In the genomic region with DNA sequence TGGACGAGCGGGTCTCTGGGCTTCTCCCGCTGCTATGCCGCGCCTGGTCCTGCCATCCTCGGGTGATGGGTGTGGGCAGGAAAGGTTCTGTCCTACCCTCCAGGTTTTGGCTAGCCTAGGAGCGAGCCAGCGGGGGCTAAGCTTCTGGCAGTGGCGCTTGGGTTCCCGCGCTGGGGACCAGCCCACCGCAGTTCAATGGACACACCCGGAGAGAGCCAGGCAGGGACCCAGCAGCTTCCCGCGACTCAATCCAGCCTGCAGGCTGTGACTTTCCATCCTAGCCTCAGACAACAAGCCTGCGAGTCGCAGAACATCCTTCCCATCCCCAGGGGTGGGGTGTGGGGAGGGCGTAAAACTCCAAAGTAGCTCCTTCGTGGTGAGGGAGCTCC, we compare ENCODE assay signal across 7 mouse cellular contexts. TPM values are rescaled to one million over a fixed set of nuclear protein-coding genes. Genes with fewer than 3 reads are reported as not detected.
DNase-seq lines count a peak whose midpoint lies in the region; ATAC-seq and TF ChIP-seq lines count a peak whose summit lies in the region.

No protein-coding gene starts in this region.

- ATAC-seq in hindbrain, embryonic 14.5 days (ENCODE audit: low FRiP score): peak; percentile 25; the same call in 1 of the 2 replicates
- ATAC-seq in limb, embryonic 14.5 days (ENCODE audit: low FRiP score, low read depth): no peak; the same call in 1 of the 2 replicates
- peak; percentile 22 for ATAC-seq in midbrain, embryonic 14.5 days (ENCODE audit: low FRiP score, low TSS enrichment)
- ATAC-seq in stomach, embryonic 14.5 days (ENCODE audit: insufficient number of reproducible peaks, insufficient read depth, low FRiP score, low read depth): no peak; the same call in 1 of the 2 replicates

- no peak for TF ChIP-seq POLR2A in testis, adult 2 months (IDR thresholded peaks at IDR 0.05; ENCODE audit: control insufficient read depth, low read depth, low read length)
- TF ChIP-seq POLR2A in embryonic fibroblast, embryonic 13.5 days (IDR thresholded peaks at IDR 0.05; ENCODE audit: low read depth, low read length): no peak
- TF ChIP-seq POLR2A in limb, embryonic 14.5 days (IDR thresholded peaks at IDR 0.05; ENCODE audit: borderline replicate concordance, extremely low read depth, insufficient read depth, insufficient read length): no peak

- H3K36me3 ChIP-seq in testis, adult 2 months (ENCODE audit: control insufficient read depth, insufficient read depth, low read length): no peaks in the 10 kb centered on the region
- no peaks in the 10 kb centered on the region for H3K36me3 ChIP-seq in hindbrain, embryonic 14.5 days (replicated peaks; ENCODE audit: control insufficient read depth, insufficient read depth)
- H3K36me3 ChIP-seq in limb, embryonic 14.5 days (ENCODE audit: control insufficient read depth, insufficient read depth, low read length): no peaks in the 10 kb centered on the region
- H3K36me3 ChIP-seq in midbrain, embryonic 14.5 days (ENCODE audit: control insufficient read depth, insufficient read depth, low read length): no peaks in the 10 kb centered on the region
- H3K36me3 ChIP-seq in stomach, embryonic 14.5 days (ENCODE audit: control insufficient read depth, insufficient read depth, low read length): no peaks in the 10 kb centered on the region

- H3K9ac ChIP-seq in hindbrain, embryonic 14.5 days: peak overlapping the region; percentile 74
- H3K9ac ChIP-seq in limb, embryonic 14.5 days (ENCODE audit: low read depth, low read length, severe bottlenecking): peak overlapping the region; percentile 67
- peak overlapping the region; percentile 62 for H3K9ac ChIP-seq in midbrain, embryonic 14.5 days (replicated peaks; ENCODE audit: low read length)
- H3K9ac ChIP-seq in stomach, embryonic 14.5 days (replicated peaks; ENCODE audit: low read depth, low read length): peak overlapping the region; percentile 43

- H3K4me3 ChIP-seq in testis, adult 2 months (ENCODE audit: control insufficient read depth, low read depth, low read length): peak overlapping the region; percentile 40
- H3K4me3 ChIP-seq in embryonic fibroblast, embryonic 13.5 days (ENCODE audit: insufficient read depth, low read length): peak overlapping the region; percentile 56
- H3K4me3 ChIP-seq in hindbrain, embryonic 14.5 days (replicated peaks; ENCODE audit: low read length): peak overlapping the region; percentile 72
- peak overlapping the region; percentile 70 for H3K4me3 ChIP-seq in limb, embryonic 14.5 days (replicated peaks; ENCODE audit: low read length)
- peak overlapping the region; percentile 74 for H3K4me3 ChIP-seq in midbrain, embryonic 14.5 days (replicated peaks; ENCODE audit: low read depth, low read length)
- peak overlapping the region; percentile 49 for H3K4me3 ChIP-seq in stomach, embryonic 14.5 days (ENCODE audit: low read depth, low read length)

- 1% methylated on average over 19 of the region's 19 CpGs for WGBS in hindbrain, embryonic 14.5 days
- WGBS in limb, embryonic 14.5 days: under 1% methylated on average over 19 of the region's 19 CpGs
- under 1% methylated on average over 19 of the region's 19 CpGs for WGBS in midbrain, embryonic 14.5 days
- 2% methylated on average over 19 of the region's 19 CpGs for WGBS in stomach, embryonic 14.5 days

- peaks cover 16% of the 10 kb centered on the region for H3K4me1 ChIP-seq in testis, adult 2 months (ENCODE audit: control insufficient read depth, insufficient read depth, low read length)
- no peaks in the 10 kb centered on the region; the same call in 1 of the 2 replicates for H3K4me1 ChIP-seq in embryonic fibroblast, embryonic 13.5 days (ENCODE audit: control insufficient read depth, insufficient read depth, low read length)
- H3K4me1 ChIP-seq in hindbrain, embryonic 14.5 days (replicated peaks; ENCODE audit: control insufficient read depth, insufficient read depth, low read length): peaks cover 9% of the 10 kb centered on the region; the same call in 1 of the 2 replicates
- 0 out of 2 replicates have a peak, but pooled peaks cover 6% of the 10 kb centered on the region for H3K4me1 ChIP-seq in limb, embryonic 14.5 days (ENCODE audit: control insufficient read depth, insufficient read depth, low read length)
- peaks cover 10% of the 10 kb centered on the region for H3K4me1 ChIP-seq in midbrain, embryonic 14.5 days (ENCODE audit: control insufficient read depth, insufficient read depth, low read length)
- H3K4me1 ChIP-seq in stomach, embryonic 14.5 days (ENCODE audit: control insufficient read depth, insufficient read depth, low read length): no peaks in the 10 kb centered on the region

- no peak for TF ChIP-seq CTCF in testis, adult 2 months (IDR thresholded peaks at IDR 0.05; ENCODE audit: control insufficient read depth, insufficient read depth, insufficient replicate concordance, low read depth, low read length)
- TF ChIP-seq CTCF in embryonic fibroblast, embryonic 13.5 days (IDR thresholded peaks at IDR 0.05; ENCODE audit: borderline replicate concordance, insufficient read depth, low read length): no peak

- no peaks in the 10 kb centered on the region for H3K9me3 ChIP-seq in hindbrain, embryonic 14.5 days (ENCODE audit: control insufficient read depth, low read length)
- H3K9me3 ChIP-seq in limb, embryonic 14.5 days (ENCODE audit: control insufficient read depth, low read length): no peaks in the 10 kb centered on the region
- H3K9me3 ChIP-seq in midbrain, embryonic 14.5 days (ENCODE audit: control insufficient read depth, low read length): no peaks in the 10 kb centered on the region
- no peaks in the 10 kb centered on the region for H3K9me3 ChIP-seq in stomach, embryonic 14.5 days (ENCODE audit: control insufficient read depth, low read depth, low read length)

- no peak overlapping the region for H3K27ac ChIP-seq in testis, adult 2 months (ENCODE audit: control insufficient read depth, insufficient read depth, low read depth, low read length)
- H3K27ac ChIP-seq in embryonic fibroblast, embryonic 13.5 days (ENCODE audit: insufficient read depth, low read length): no peak overlapping the region
- no peak overlapping the region for H3K27ac ChIP-seq in hindbrain, embryonic 14.5 days
- H3K27ac ChIP-seq in limb, embryonic 14.5 days (replicated peaks; ENCODE audit: low read depth, low read length): no peak overlapping the region
- no peak overlapping the region for H3K27ac ChIP-seq in midbrain, embryonic 14.5 days (replicated peaks; ENCODE audit: low read depth, low read length)
- no peak overlapping the region for H3K27ac ChIP-seq in stomach, embryonic 14.5 days (ENCODE audit: low read length)

- DNase-seq in testis, postnatal 14 days (ENCODE audit: low spot score): no peak
- DNase-seq in hindbrain, embryonic 14.5 days (ENCODE audit: low spot score): no peak
- no peak for DNase-seq in limb, embryonic 14.5 days (ENCODE audit: low spot score)
- peak; percentile 42 for DNase-seq in midbrain, embryonic 14.5 days

- H3K4me2 ChIP-seq in hindbrain, embryonic 14.5 days (replicated peaks): peak overlapping the region; percentile 98
- H3K4me2 ChIP-seq in limb, embryonic 14.5 days (replicated peaks; ENCODE audit: low read depth, low read length, severe bottlenecking): peak overlapping the region; percentile 94
- H3K4me2 ChIP-seq in midbrain, embryonic 14.5 days (ENCODE audit: low read length): peak overlapping the region; percentile 98
- peak overlapping the region; percentile 90 for H3K4me2 ChIP-seq in stomach, embryonic 14.5 days (replicated peaks; ENCODE audit: low read depth, low read length)

- H3K27me3 ChIP-seq in testis, adult 2 months (ENCODE audit: control insufficient read depth, insufficient read depth, low read length): no peaks in the 10 kb centered on the region
- peaks cover 5% of the 10 kb centered on the region; the same call in 1 of the 2 replicates for H3K27me3 ChIP-seq in hindbrain, embryonic 14.5 days (ENCODE audit: control insufficient read depth, insufficient read depth, low read length)
- H3K27me3 ChIP-seq in limb, embryonic 14.5 days (ENCODE audit: control insufficient read depth, insufficient read depth, low read length): no peaks in the 10 kb centered on the region
- H3K27me3 ChIP-seq in midbrain, embryonic 14.5 days (ENCODE audit: control insufficient read depth, insufficient read depth, low read length): peaks cover 23% of the 10 kb centered on the region
- H3K27me3 ChIP-seq in stomach, embryonic 14.5 days (ENCODE audit: control insufficient read depth, insufficient read depth, low read length): no peaks in the 10 kb centered on the region

RNA-seq across cellular contexts. Expression of a gene that starts 0.3 kb away (rescaled TPM):
- 0.07 and 0.17 TPM in 2 replicates for polyA plus RNA-seq in testis, adult 2 months (2012; rRNA removed)
- polyA plus RNA-seq in embryonic fibroblast, embryonic 13.5 days (2011; ENCODE audit: insufficient read length, low read depth, missing spikeins): 2.3 and 2.9 TPM in 2 replicates
- 2.6 and 2.8 TPM in 2 replicates for polyA plus RNA-seq in hindbrain, embryonic 14.5 days (2014; fragmentation: Nextera tagmentation; extraction: Ambion mirVana)
- polyA plus RNA-seq in limb, embryonic 14.5 days (2012; rRNA removed): 2.5 and 2.9 TPM in 2 replicates
- 2.3 and 2.9 TPM in 2 replicates for polyA plus RNA-seq in limb, embryonic 14.5 days (2014; fragmentation: Nextera tagmentation; extraction: Ambion mirVana)
- polyA plus RNA-seq in midbrain, embryonic 14.5 days (2014; fragmentation: Nextera tagmentation; extraction: Ambion mirVana): 1.2 and 1.4 TPM in 2 replicates
- polyA plus RNA-seq in stomach, embryonic 14.5 days (2014; fragmentation: Nextera tagmentation; extraction: Ambion mirVana): 2.4 and 3.0 TPM in 2 replicates

Comparison
In these comparisons a context has a peak if more than half of its experiments do, and no peak if none do; other contexts are left out.
1. ATAC-seq: peak in hindbrain, embryonic 14.5 days (single experiment) and midbrain, embryonic 14.5 days (single experiment); none in limb, embryonic 14.5 days (single experiment) and stomach, embryonic 14.5 days (single experiment).
2. Peak in every context shown above with its lines, with median percentiles within 50 percentile points of each other: H3K4me3 ChIP-seq, H3K4me2 ChIP-seq and H3K9ac ChIP-seq.